Mouse (Mus musculus) neural tube, embryonic 15.5 days (tissue): ENCODE data around the gene Ryk. TPM values are rescaled to one million over a fixed set of nuclear protein-coding genes. Genes with fewer than 3 reads are reported as not detected.

Experiments used
- ATAC-seq: fragments of 200-750 bp; cut with Nextera tagmentation; 2 replicates; pipeline ENCODE4 v1.8.0; 2017; ENCODE audit warnings: mild to moderate bottlenecking, moderate TSS enrichment, moderate library complexity; ENCODE audit not compliant: low FRiP score
- H3K27ac ChIP-seq: fragments of 300-500 bp; sonication (generic); replicated peaks from 2 replicates; pipeline ENCODE4 v1.5.1; 2015; ENCODE audit warnings: mild to moderate bottlenecking, inconsistent platforms
- H3K27me3 ChIP-seq: fragments of 300-500 bp; sonication (generic); replicated peaks from 2 replicates; pipeline ENCODE4 v1.6.1; 2015; ENCODE audit warnings: inconsistent platforms
- H3K36me3 ChIP-seq: fragments of 300-500 bp; sonication (generic); 2 replicates; pipeline ENCODE4 v1.6.1; 2015; ENCODE audit warnings: inconsistent platforms
- H3K4me1 ChIP-seq: fragments of 300-500 bp; sonication (generic); 2 replicates; pipeline ENCODE4 v1.6.1; 2015; ENCODE audit warnings: inconsistent platforms
- H3K4me2 ChIP-seq: fragments of 300-500 bp; sonication (generic); 2 replicates; pipeline ENCODE4 v1.6.1; 2015; ENCODE audit warnings: inconsistent platforms, mild to moderate bottlenecking, moderate library complexity
- H3K4me3 ChIP-seq: fragments of 300-500 bp; sonication (generic); replicated peaks from 2 replicates; pipeline ENCODE4 v1.5.1; 2015; ENCODE audit warnings: mild to moderate bottlenecking, inconsistent platforms
- H3K9ac ChIP-seq: fragments of 300-500 bp; sonication (generic); replicated peaks from 2 replicates; pipeline ENCODE4 v1.6.1; 2015; ENCODE audit warnings: mild to moderate bottlenecking, inconsistent platforms
- H3K9me3 ChIP-seq: fragments of 300-500 bp; sonication (generic); replicated peaks from 2 replicates; pipeline ENCODE4 v1.6.1; 2016; ENCODE audit warnings: inconsistent platforms
- WGBS: fragments of 180-500 bp; shearing (Covaris S2); methylation state at CpG from one replicate; pipeline ENCODE4 v1.1.7; 2015; ENCODE audit warnings: mixed read lengths; 5-methylcytosine and 5-hydroxymethylcytosine counted together
- polyA plus RNA-seq: library from polyadenylated mRNA; unstranded; fragments of >200 nt; fragmentation: Nextera tagmentation; extraction: Ambion mirVana; gene quantifications from 2 replicates; pipeline ENCODE4 v1.2.1, GENCODE M21; 2015

Ryk gene
- polyA plus RNA-seq, 1 experiment from 2014 or later: 9.7 TPM

- Histone ChIP-seq H3K4me1 (peaks cover 10% of the 10 kb centered on the region), H3K27ac (no peak overlapping the region)
- WGBS: 27% methylated on average over 6 of the region's 6 CpGs
These were observed 95.1 kb downstream of the Ryk start for GRCm38 (mm10) chr9:102929776-102930175.

GRCm38 (mm10) chr9:102933925-102934721 is 99.4 kb downstream of the Ryk start:
- Histone ChIP-seq H3K4me3 (0 out of 2 replicates have a peak overlapping the region, but pooled peaks have one; percentile 8), H3K9ac (no peak overlapping the region), H3K9me3 (no peaks in the 10 kb centered on the region), H3K4me2 (peak overlapping the region; percentile 35), H3K27ac (no peak overlapping the region), H3K36me3 (no peaks in the 10 kb centered on the region), H3K27me3 (no peaks in the 10 kb centered on the region), H3K4me1 (peaks cover 10% of the 10 kb centered on the region)
- WGBS: 56% methylated on average over 20 of the region's 20 CpGs
- no peak for ATAC-seq

More at GRCm38 (mm10) chr9:102929776-102930175, 95.1 kb downstream of the Ryk start:
- Histone ChIP-seq H3K4me2 (no peak overlapping the region), H3K9me3 (no peaks in the 10 kb centered on the region), H3K36me3 (no peaks in the 10 kb centered on the region), H3K27me3 (no peaks in the 10 kb centered on the region), H3K9ac (no peak overlapping the region), H3K4me3 (no peak overlapping the region)
- no peak for ATAC-seq

DNA sequence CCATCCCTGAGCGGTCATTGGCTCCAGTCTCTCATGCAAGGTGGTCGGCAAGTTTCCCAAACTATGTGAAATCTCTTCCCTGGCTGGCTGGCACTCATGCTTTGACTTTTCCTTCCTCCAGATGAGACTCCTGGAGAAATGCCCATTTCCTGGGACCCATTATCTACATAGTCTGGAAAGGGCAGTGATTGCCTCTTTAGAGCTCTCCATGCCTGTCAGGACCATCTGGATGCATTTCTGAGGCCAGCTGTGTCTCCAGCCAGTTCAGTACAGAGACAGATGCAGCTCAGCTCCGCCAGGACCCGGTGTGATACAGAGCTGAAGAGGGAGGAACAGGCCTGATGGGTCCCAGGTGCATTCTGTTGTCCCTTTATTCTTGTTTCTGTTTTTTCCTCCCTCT is 107.5 kb downstream of the Ryk start:
- no peaks in the 10 kb centered on the region for H3K4me1 ChIP-seq
- WGBS: 59% methylated on average over 4 of the region's 4 CpGs
- ATAC-seq: no peak
- no peaks in the 10 kb centered on the region for H3K27me3 ChIP-seq
- H3K4me3 ChIP-seq: no peak overlapping the region
- H3K9ac ChIP-seq: no peak overlapping the region
- H3K9me3 ChIP-seq: no peaks in the 10 kb centered on the region
- no peak overlapping the region for H3K27ac ChIP-seq
- no peak overlapping the region for H3K4me2 ChIP-seq
- H3K36me3 ChIP-seq: no peaks in the 10 kb centered on the region

- Histone ChIP-seq H3K9me3 (no peaks in the 10 kb centered on the region), H3K9ac (no peak overlapping the region), H3K4me2 (no peak overlapping the region), H3K36me3 (no peaks in the 10 kb centered on the region), H3K4me3 (no peak overlapping the region), H3K27me3 (no peaks in the 10 kb centered on the region), H3K27ac (no peak overlapping the region), H3K4me1 (no peaks in the 10 kb centered on the region)
- no peak for ATAC-seq
- 91% methylated on average over 9 of the region's 9 CpGs for WGBS
These were observed 110.2 kb downstream of the Ryk start for GRCm38 (mm10) chr9:102944891-102945290.

DNA sequence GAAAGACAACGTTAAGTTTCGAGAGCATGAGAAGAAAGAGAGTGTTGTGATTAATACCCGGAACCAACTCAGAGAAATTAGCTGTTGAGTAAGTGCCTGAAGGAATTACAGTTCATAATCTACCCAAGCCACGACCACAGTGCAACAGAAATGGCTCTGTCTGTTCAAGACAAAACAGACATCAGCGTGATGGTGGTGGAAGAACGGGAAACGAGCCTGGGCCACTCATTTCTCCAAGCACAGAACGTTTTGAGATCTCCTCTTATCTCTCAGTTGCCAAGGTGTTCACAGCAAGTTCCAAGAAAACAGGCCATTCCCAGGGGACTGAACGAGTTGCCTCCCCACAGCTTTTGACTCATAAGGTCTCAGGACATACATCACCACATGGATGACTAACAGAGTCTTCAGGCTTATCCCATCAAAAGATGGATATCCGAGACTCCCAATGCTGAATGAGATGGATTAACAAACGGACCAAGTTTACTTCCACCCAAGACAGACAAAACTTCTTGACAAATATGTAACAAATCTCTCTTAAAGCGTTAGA is 111.8 kb downstream of the Ryk start:
- Histone ChIP-seq H3K4me3 (no peak overlapping the region), H3K36me3 (no peaks in the 10 kb centered on the region), H3K27me3 (no peaks in the 10 kb centered on the region), H3K27ac (no peak overlapping the region), H3K9me3 (no peaks in the 10 kb centered on the region), H3K4me1 (no peaks in the 10 kb centered on the region), H3K9ac (no peak overlapping the region), H3K4me2 (no peak overlapping the region)
- no peak for ATAC-seq
- 84% methylated on average over 12 of the region's 12 CpGs for whole genome bisulfite sequencing

DNA sequence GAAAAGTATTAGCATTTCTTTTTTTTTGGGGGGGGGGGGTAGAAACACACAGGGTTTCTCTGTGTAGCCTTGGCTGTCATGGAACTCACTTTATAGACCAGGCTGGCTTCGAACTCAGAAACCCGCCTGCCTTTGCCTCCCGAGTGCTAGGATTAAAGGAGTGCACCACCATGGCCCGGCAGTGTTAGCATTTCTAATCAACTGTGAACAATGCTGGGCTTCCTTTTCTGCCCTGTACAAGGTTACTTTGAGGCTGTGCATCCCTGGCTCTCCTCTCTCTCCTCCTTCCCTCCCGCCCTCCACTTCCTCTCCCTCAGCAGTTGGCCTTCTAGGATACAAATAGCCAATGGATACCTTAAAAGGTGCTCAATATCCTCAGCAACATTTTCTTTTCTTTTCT is 114.0 kb downstream of the Ryk start:
- ATAC-seq: no peak
- Histone ChIP-seq H3K4me2 (no peak overlapping the region), H3K4me3 (no peak overlapping the region), H3K9ac (no peak overlapping the region), H3K4me1 (no peaks in the 10 kb centered on the region), H3K36me3 (no peaks in the 10 kb centered on the region), H3K27me3 (no peaks in the 10 kb centered on the region), H3K9me3 (no peaks in the 10 kb centered on the region), H3K27ac (no peak overlapping the region)
- 76% methylated on average over 5 of the region's 5 CpGs for WGBS

DNA sequence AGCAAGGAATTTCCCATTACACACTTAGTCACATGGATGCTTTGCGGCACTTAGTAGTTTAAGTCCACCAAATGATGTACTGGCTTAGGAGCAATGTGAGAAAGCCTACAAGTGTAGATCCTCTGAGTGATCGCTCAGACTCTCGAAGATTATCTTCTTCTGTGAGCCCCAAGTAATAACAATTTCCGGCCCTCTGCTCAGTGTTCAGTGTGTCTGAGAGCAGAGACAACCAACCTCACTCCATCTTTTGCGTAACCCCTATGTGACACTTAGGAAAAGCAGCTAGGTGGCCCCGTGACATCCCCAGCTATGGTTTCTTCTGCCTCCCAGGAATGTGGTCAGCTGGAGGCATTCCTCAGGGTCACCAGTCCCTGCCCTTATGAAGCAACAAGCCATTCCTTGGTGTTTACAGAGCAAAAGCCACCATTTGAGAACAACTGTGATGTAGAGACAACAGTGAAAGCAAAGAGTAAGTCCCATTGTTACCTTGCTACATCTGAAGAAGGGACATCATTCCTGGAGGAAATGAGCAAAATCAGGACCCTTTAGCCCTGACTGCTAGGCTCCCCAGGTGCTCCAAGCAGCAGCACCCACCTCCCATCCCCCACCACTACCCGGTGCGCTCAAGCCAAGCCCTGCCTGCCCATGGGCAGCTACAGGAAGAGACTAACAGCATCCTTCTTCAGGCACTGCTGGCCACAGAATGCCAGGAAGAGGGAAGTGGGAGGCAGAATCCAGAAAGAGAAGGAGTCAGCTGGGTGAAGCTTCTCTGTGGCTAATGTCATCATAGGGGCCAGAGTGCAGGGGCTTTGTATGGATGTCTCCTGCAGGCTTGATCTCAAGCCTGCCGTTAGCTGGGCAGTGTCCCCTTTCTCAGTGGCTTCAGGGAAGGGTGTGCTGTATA is 116.6 kb downstream of the Ryk start:
- no peak for ATAC-seq
- H3K36me3 ChIP-seq: no peaks in the 10 kb centered on the region
- H3K9me3 ChIP-seq: no peaks in the 10 kb centered on the region
- H3K9ac ChIP-seq: no peak overlapping the region
- no peaks in the 10 kb centered on the region for H3K27me3 ChIP-seq
- H3K27ac ChIP-seq: no peak overlapping the region
- H3K4me1 ChIP-seq: no peaks in the 10 kb centered on the region
- no peak overlapping the region for H3K4me2 ChIP-seq
- H3K4me3 ChIP-seq: no peak overlapping the region
- WGBS: 92% methylated on average over 9 of the region's 9 CpGs

GRCm38 (mm10) chr9:102955866-102956265 is 121.1 kb downstream of the Ryk start:
- H3K27me3 ChIP-seq: no peaks in the 10 kb centered on the region
- no peak for ATAC-seq
- no peak overlapping the region for H3K4me3 ChIP-seq
- no peak overlapping the region for H3K4me2 ChIP-seq
- no peaks in the 10 kb centered on the region for H3K9me3 ChIP-seq
- no peak overlapping the region for H3K27ac ChIP-seq
- no peak overlapping the region for H3K9ac ChIP-seq
- WGBS: 87% methylated on average over 3 of the region's 3 CpGs
- no peaks in the 10 kb centered on the region for H3K4me1 ChIP-seq
- no peaks in the 10 kb centered on the region for H3K36me3 ChIP-seq

Other genes starting within 250 kb of the Ryk start
- 160 and 164 TPM in 2 replicates for gene Anapc13, start 208.6 kb upstream of the Ryk start, polyA plus RNA-seq
- 35.6 and 41.7 TPM in 2 replicates for gene Cep63, start 208.4 kb upstream of the Ryk start, polyA plus RNA-seq
- gene Amotl2, start 118.2 kb upstream of the Ryk start, polyA plus RNA-seq: 41.5 and 57.0 TPM in 2 replicates
- 2.6 and 6.5 TPM in 2 replicates for gene Slco2a1, start 153.8 kb downstream of the Ryk start, polyA plus RNA-seq